Mouse (Mus musculus) MEL (cell line): ENCODE results near the gene Fiz1. TPM values are rescaled to one million over a fixed set of nuclear protein-coding genes. Genes with fewer than 3 reads are reported as not detected.

Experiments
- DNase-seq: peaks from one replicate; pipeline ENCODE4 v3.0.0; 2011; ENCODE audit warnings: low read depth, low spot score
- H3K27ac ChIP-seq: 2 replicates; pipeline ENCODE4 v1.5.1; 2012; ENCODE audit warnings: low read depth, mild to moderate bottlenecking, control low read depth, low read length, moderate library complexity; ENCODE audit not compliant: control insufficient read depth
- H3K27me3 ChIP-seq, 2 experiments: fragments of 150-350 bp in 1 of 2; sonication (generic) in 1 of 2; 2 replicates each; pipeline ENCODE4 v1.6.1; 2012; ENCODE audit warnings: low read length in 2 of 2, mild to moderate bottlenecking in 2 of 2, improper control_type of control experiment in 1 of 2, moderate library complexity in 1 of 2; ENCODE audit not compliant: insufficient read depth in 2 of 2, control insufficient read depth in 1 of 2
- H3K36me3 ChIP-seq, 2 experiments: 2 replicates each; pipeline ENCODE4 v1.6.1; 2012 to 2014; ENCODE audit warnings: low read length in 2 of 2, improper control_type of control experiment in 1 of 2, inconsistent platforms in 1 of 2, mild to moderate bottlenecking in 1 of 2; ENCODE audit not compliant: insufficient read depth in 2 of 2, control insufficient read depth in 1 of 2
- H3K4me1 ChIP-seq, 2 experiments: fragments of 150-350 bp in 1 of 2; sonication (generic) in 1 of 2; 2 replicates each; pipeline ENCODE4 v1.6.1; 2012; ENCODE audit warnings: low read length in 2 of 2, improper control_type of control experiment in 1 of 2, mild to moderate bottlenecking in 1 of 2; ENCODE audit not compliant: insufficient read depth in 2 of 2, control insufficient read depth in 1 of 2
- H3K4me3 ChIP-seq, 2 experiments: fragments of 150-350 bp in 1 of 2; sonication (generic) in 1 of 2; 2 replicates each; pipeline ENCODE4 v1.5.1; 2012; ENCODE audit warnings: low read depth in 2 of 2, low read length in 2 of 2, mild to moderate bottlenecking in 2 of 2, moderate library complexity in 2 of 2, control low read depth in 1 of 2, improper control_type of control experiment in 1 of 2; ENCODE audit not compliant: control insufficient read depth in 1 of 2, insufficient read depth in 1 of 2
- H3K79me2 ChIP-seq: 2 replicates; pipeline ENCODE4 v1.6.1; 2012; ENCODE audit warnings: mild to moderate bottlenecking, low read length, moderate library complexity; ENCODE audit not compliant: control insufficient read depth, poor library complexity, insufficient read depth
- H3K9ac ChIP-seq: 2 replicates; pipeline ENCODE4 v1.6.1; 2012; ENCODE audit warnings: low read depth, mild to moderate bottlenecking, control low read depth, low read length, moderate library complexity; ENCODE audit not compliant: control insufficient read depth, poor library complexity, severe bottlenecking
- H3K9me3 ChIP-seq: fragments of 150-350 bp; sonication (generic); replicated peaks from 2 replicates; pipeline ENCODE4 v1.6.1; 2012; ENCODE audit warnings: mild to moderate bottlenecking, low read length, improper control_type of control experiment, moderate library complexity; ENCODE audit not compliant: insufficient read depth
- BHLHE40 ChIP-seq: IDR thresholded peaks from 2 replicates; pipeline ENCODE4 v1.6.1; 2012; ENCODE audit warnings: low read depth, mild to moderate bottlenecking, inconsistent platforms, low read length, improper control_type of control experiment, borderline replicate concordance
- CHD1 ChIP-seq: IDR thresholded peaks from 2 replicates; pipeline ENCODE4 v1.6.1; 2012; ENCODE audit warnings: low read depth, mild to moderate bottlenecking, inconsistent platforms, low read length, improper control_type of control experiment
- CHD2 ChIP-seq: IDR thresholded peaks from 2 replicates; pipeline ENCODE4 v1.6.1; 2011; ENCODE audit warnings: low read length, improper control_type of control experiment
- CTCF ChIP-seq, 3 experiments: IDR thresholded peaks in 2 of 3; conservative IDR thresholded peaks in 1 of 3; 2 replicates each; pipeline ENCODE4 v1.5.1; 2011 to 2012; ENCODE audit warnings: low read length in 3 of 3, low read depth in 2 of 3, mild to moderate bottlenecking in 2 of 3, improper control_type of control experiment in 1 of 3, inconsistent platforms in 1 of 3, mixed read lengths in 1 of 3, moderate library complexity in 1 of 3; ENCODE audit not compliant: control insufficient read depth in 1 of 3, insufficient read depth in 1 of 3, poor library complexity in 1 of 3, severe bottlenecking in 1 of 3
- E2F4 ChIP-seq: IDR thresholded peaks from 2 replicates; pipeline ENCODE4 v1.6.1; 2011; ENCODE audit warnings: low read depth, low read length, improper control_type of control experiment, borderline replicate concordance
- ELF1 ChIP-seq: IDR thresholded peaks from 2 replicates; pipeline ENCODE4 v1.6.1; 2014; ENCODE audit warnings: low read depth, mild to moderate bottlenecking, inconsistent platforms, low read length, improper control_type of control experiment, moderate library complexity
- EP300 ChIP-seq, 2 experiments: IDR thresholded peaks; 2 replicates each; pipeline ENCODE4 v1.6.1; 2011; ENCODE audit warnings: improper control_type of control experiment in 2 of 2, low read length in 2 of 2, low read depth in 1 of 2, mild to moderate bottlenecking in 1 of 2
- ETS1 ChIP-seq: IDR thresholded peaks from 2 replicates; pipeline ENCODE4 v1.6.1; 2012; ENCODE audit warnings: low read depth, mild to moderate bottlenecking, inconsistent platforms, low read length, improper control_type of control experiment, moderate library complexity
- GABPA ChIP-seq: IDR thresholded peaks from 2 replicates; pipeline ENCODE4 v1.6.1; 2012; ENCODE audit warnings: low read depth, mild to moderate bottlenecking, inconsistent platforms, low read length, improper control_type of control experiment, moderate library complexity
- GATA1 ChIP-seq: IDR thresholded peaks from 2 replicates; pipeline ENCODE4 v1.6.1; 2011; ENCODE audit warnings: low read depth, low read length, improper control_type of control experiment
- HCFC1 ChIP-seq: IDR thresholded peaks from 2 replicates; pipeline ENCODE4 v1.6.1; 2012; ENCODE audit warnings: low read depth, mild to moderate bottlenecking, inconsistent platforms, low read length, improper control_type of control experiment, moderate library complexity
- MAX ChIP-seq: IDR thresholded peaks from 2 replicates; pipeline ENCODE4 v1.6.1; 2011; ENCODE audit warnings: low read length, improper control_type of control experiment
- MAZ ChIP-seq: IDR thresholded peaks from 2 replicates; pipeline ENCODE4 v1.6.1; 2012; ENCODE audit warnings: low read depth, mild to moderate bottlenecking, inconsistent platforms, low read length, improper control_type of control experiment
- MYB ChIP-seq: IDR thresholded peaks from 2 replicates; pipeline ENCODE4 v1.6.1; 2011; ENCODE audit warnings: mild to moderate bottlenecking, low read depth, low read length, improper control_type of control experiment
- POLR2AphosphoS2 ChIP-seq: IDR thresholded peaks from 2 replicates; pipeline ENCODE4 v1.6.1; 2011; ENCODE audit warnings: low read length, improper control_type of control experiment
- RAD21 ChIP-seq: IDR thresholded peaks from 2 replicates; pipeline ENCODE4 v1.6.1; 2011; ENCODE audit warnings: mild to moderate bottlenecking, low read depth, low read length, improper control_type of control experiment
- RCOR1 ChIP-seq: IDR thresholded peaks from 2 replicates; pipeline ENCODE4 v1.6.1; 2012; ENCODE audit warnings: low read depth, mild to moderate bottlenecking, inconsistent platforms, low read length, improper control_type of control experiment
- SMC3 ChIP-seq: IDR thresholded peaks from 2 replicates; pipeline ENCODE4 v1.6.1; 2011; ENCODE audit warnings: low read depth, low read length, improper control_type of control experiment
- TCF12 ChIP-seq: IDR thresholded peaks from 2 replicates; pipeline ENCODE4 v1.6.1; 2014; ENCODE audit warnings: low read depth, mild to moderate bottlenecking, inconsistent platforms, low read length, improper control_type of control experiment, moderate library complexity
- ZC3H11A ChIP-seq: IDR thresholded peaks from 2 replicates; pipeline ENCODE4 v1.6.1; 2012; ENCODE audit warnings: low read depth, mild to moderate bottlenecking, inconsistent platforms, low read length, improper control_type of control experiment
- ZKSCAN1 ChIP-seq: IDR thresholded peaks from 2 replicates; pipeline ENCODE4 v1.6.1; 2012; ENCODE audit warnings: low read depth, mild to moderate bottlenecking, inconsistent platforms, low read length, improper control_type of control experiment, moderate library complexity
- ZNF384 ChIP-seq: IDR thresholded peaks from 2 replicates; pipeline ENCODE4 v1.6.1; 2012; ENCODE audit warnings: low read depth, mild to moderate bottlenecking, inconsistent platforms, low read length, improper control_type of control experiment
- polyA plus RNA-seq, 2 experiments: library from polyadenylated mRNA; stranded (reverse) in 1 of 2; unstranded in 1 of 2; fragments of >175 nt in 1 of 2; fragments of >200 nt in 1 of 2; gene quantifications; 2 replicates each; pipeline versions ENCODE4 v1.2.1 to v1.2.4; 2012; ENCODE audit warnings: low replicate concordance in 2 of 2, low read depth in 1 of 2; ENCODE audit not compliant: insufficient read length in 2 of 2, insufficient read depth in 1 of 2, missing spikeins in 1 of 2
- total RNA-seq: library from RNA; depleted of rRNA; stranded (reverse); fragments of 300-350 nt; gene quantifications from 2 replicates; pipeline ENCODE4 v1.2.3, GENCODE M21; 2012

Gene Fiz1
- total and polyA plus RNA-seq, 3 experiments = 28.1 to 56.5 TPM; not detected in 1

GRCm38 (mm10) chr7:5051193-5052192 lies 37.0 kb upstream of the Fiz1 start, which contains the start of gene Zfp580 (continued):
- peak in 1 of 2 experiments; percentile 10; a peak in 1 of 4 replicates for TF ChIP-seq EP300 (IDR thresholded peaks at IDR 0.05; ENCODE audit: low read depth in 1 of 2, low read length in 2 of 2)
- peak; percentile 37; the same call in 1 of the 2 replicates for TF ChIP-seq TCF12
- TF ChIP-seq CHD1 = 0 out of 2 replicates have a peak, but pooled peaks have one; percentile 50
- no peak for TF ChIP-seq MAX

GRCm38 (mm10) chr7:5047313-5047712 lies 32.8 kb upstream of the Fiz1 start:
- Histone ChIP-seq H3K9me3 (no peaks in the 10 kb centered on the region), H3K27me3 (no peaks in the 10 kb centered on the region), H3K4me1 (no peaks in the 10 kb centered on the region), H3K27ac (no peak overlapping the region), H3K4me3 (no peak overlapping the region), H3K9ac (no peak overlapping the region), H3K36me3 (no peaks in the 10 kb centered on the region), H3K79me2 (no peaks in the 10 kb centered on the region)
- TF ChIP-seq CHD2 = no peak
- TF ChIP-seq GABPA = no peak
- no peak for TF ChIP-seq ETS1
- TF ChIP-seq E2F4 = no peak
- TF ChIP-seq HCFC1 = no peak
- no peak for TF ChIP-seq ELF1
- no peak for TF ChIP-seq CHD1
- no peak for TF ChIP-seq RCOR1
- TF ChIP-seq SMC3 = peak; percentile 65
- peak in 2 of 3 experiments; percentile 37 to 79; a peak in 3 of 6 replicates for TF ChIP-seq CTCF (IDR thresholded peaks at IDR 0.05 in 2 of 3, conservative IDR thresholded peaks at IDR 0.05 in 1 of 3; ENCODE audit: control insufficient read depth in 1 of 3, insufficient read depth in 1 of 3, low read depth in 2 of 3, low read length in 3 of 3, poor library complexity in 1 of 3, severe bottlenecking in 1 of 3)
- no peak for TF ChIP-seq ZNF384
- TF ChIP-seq TCF12 = no peak
- no peak for TF ChIP-seq BHLHE40
- no peak for TF ChIP-seq MAZ
- peak; percentile 46 for TF ChIP-seq ZC3H11A
- peak; percentile 86 for TF ChIP-seq RAD21
- TF ChIP-seq ZKSCAN1 = no peak
- TF ChIP-seq POLR2AphosphoS2 = no peak
- no peak for TF ChIP-seq MYB
- no peak for TF ChIP-seq GATA1
- peak; percentile 64 for DNase-seq
